Comparison of ENCODE assay signal across 11 mouse cellular contexts in the genomic region with DNA sequence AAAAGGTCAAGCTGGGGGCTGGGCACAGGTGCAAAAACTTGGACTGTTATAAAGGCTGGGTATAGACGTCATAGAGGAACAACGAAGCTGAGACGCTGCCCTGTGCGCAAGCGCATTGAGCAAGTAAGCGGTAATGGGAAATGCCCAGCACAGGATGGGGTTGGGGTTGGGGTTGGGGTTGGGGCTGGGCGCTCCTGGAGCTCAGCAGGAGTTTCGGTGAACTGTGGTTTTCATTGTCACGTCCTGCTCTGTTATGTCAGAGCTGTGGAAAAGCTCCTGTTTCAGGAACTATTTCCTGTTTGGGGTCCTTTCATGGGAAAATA.
A peak's percentile ranks its signal among the peaks of the same experiment; 100 is the strongest.
DNase-seq lines count a peak whose midpoint lies in the region; ATAC-seq and TF ChIP-seq lines count a peak whose summit lies in the region.
"Had no signal": no experiment of that assay in that cellular context is flagged by ENCODE, and none has a peak within 500 bp of the region (broad histone marks: within the 10 kb centered on the region; RNA-seq: fewer than 3 reads in every experiment).

No protein-coding gene starts in this region.

- WGBS in spleen, adult 2 months = 42% methylated on average over 9 of the region's 9 CpGs
- 67% methylated on average over 9 of the region's 9 CpGs for WGBS in intestine, embryonic 15.5 days
- 86% methylated on average over 9 of the region's 9 CpGs for WGBS in forebrain, embryonic 10.5 days

- H3K4me3 ChIP-seq in spleen, adult 2 months (ENCODE audit: extremely low read depth, insufficient read depth, insufficient read length) = no peak overlapping the region
- no peak overlapping the region for H3K4me3 ChIP-seq in intestine, embryonic 15.5 days (replicated peaks)
- H3K4me3 ChIP-seq in forebrain, embryonic 10.5 days = no peak overlapping the region
- H3K4me3 ChIP-seq: embryonic facial prominence, embryonic 12.5 days; neural tube, embryonic 12.5 days had no signal

- peak; percentile 27 to 38 for DNase-seq in spleen, adult 2 months (ENCODE audit: low read depth in 1 of 2, low spot score in 2 of 2)
- no peak for DNase-seq in spleen, postnatal 4 days (ENCODE audit: low spot score in 2 of 2)
- DNase-seq in forebrain, embryonic 10.5 days (ENCODE audit: extremely low spot score, low spot score) = no peak
- no peak for DNase-seq in cerebellum, postnatal 10 days
- no peak for DNase-seq in urinary bladder, postnatal 14 days (ENCODE audit: low spot score)
- DNase-seq: kidney, postnatal 4 days had no signal

- H3K27ac ChIP-seq in spleen, adult 2 months (ENCODE audit: insufficient read depth, low read length) = no peak overlapping the region
- H3K27ac ChIP-seq in intestine, embryonic 15.5 days = no peak overlapping the region
- no peak overlapping the region for H3K27ac ChIP-seq in forebrain, embryonic 10.5 days
- H3K27ac ChIP-seq: embryonic facial prominence, embryonic 12.5 days; neural tube, embryonic 12.5 days had no signal

- TF ChIP-seq CTCF in spleen, adult 2 months (IDR thresholded peaks at IDR 0.05; ENCODE audit: extremely low read depth, insufficient read depth, insufficient read length, insufficient replicate concordance) = no peak

- no peaks in the 10 kb centered on the region for H3K4me1 ChIP-seq in spleen, adult 2 months (ENCODE audit: control insufficient read depth, insufficient read depth, insufficient read length)
- H3K4me1 ChIP-seq in intestine, embryonic 15.5 days (replicated peaks) = 0 out of 2 replicates have a peak, but pooled peaks cover 2% of the 10 kb centered on the region
- peaks cover 23% of the 10 kb centered on the region for H3K4me1 ChIP-seq in forebrain, embryonic 10.5 days

- no peak overlapping the region for H3K4me2 ChIP-seq in intestine, embryonic 15.5 days (replicated peaks)
- H3K4me2 ChIP-seq: embryonic facial prominence, embryonic 12.5 days; lung, embryonic 14.5 days; neural tube, embryonic 12.5 days had no signal

- TF ChIP-seq POLR2A in spleen, adult 2 months (IDR thresholded peaks at IDR 0.05; ENCODE audit: low read depth, low read length) = no peak

- H3K9ac ChIP-seq in intestine, embryonic 15.5 days = no peak overlapping the region
- H3K9ac ChIP-seq: embryonic facial prominence, embryonic 12.5 days; lung, embryonic 14.5 days; neural tube, embryonic 12.5 days had no signal

- H3K36me3 ChIP-seq in spleen, adult 2 months (ENCODE audit: control insufficient read depth, insufficient read depth, low read length) = no peaks in the 10 kb centered on the region
- H3K36me3 ChIP-seq in intestine, embryonic 15.5 days = no peaks in the 10 kb centered on the region
- H3K36me3 ChIP-seq in forebrain, embryonic 10.5 days (replicated peaks) = no peaks in the 10 kb centered on the region
- H3K36me3 ChIP-seq: embryonic facial prominence, embryonic 12.5 days; neural tube, embryonic 12.5 days had no signal

- H3K9me3 ChIP-seq in intestine, embryonic 15.5 days = no peaks in the 10 kb centered on the region
- peaks cover 13% of the 10 kb centered on the region; the same call in 1 of the 2 replicates for H3K9me3 ChIP-seq in forebrain, embryonic 10.5 days

- peak; percentile 24; the same call in 1 of the 2 replicates for ATAC-seq in intestine, embryonic 15.5 days
- ATAC-seq in neutrophil, adult 5-6 weeks (ENCODE audit: extremely low read depth, insufficient number of reproducible peaks, low FRiP score, poor library complexity, severe bottlenecking) = 0 out of 2 replicates have a peak, but pooled peaks have one; percentile 16

- H3K27me3 ChIP-seq in spleen, adult 2 months (ENCODE audit: control insufficient read depth, insufficient read depth, low read length) = no peaks in the 10 kb centered on the region
- no peaks in the 10 kb centered on the region for H3K27me3 ChIP-seq in intestine, embryonic 15.5 days (replicated peaks)
- peaks cover 5% of the 10 kb centered on the region for H3K27me3 ChIP-seq in forebrain, embryonic 10.5 days (ENCODE audit: poor library complexity, severe bottlenecking)
- H3K27me3 ChIP-seq: embryonic facial prominence, embryonic 12.5 days; neural tube, embryonic 12.5 days had no signal

Comparison
In these comparisons a context has a peak if more than half of its experiments do, and no peak if none do; other contexts are left out.
1. DNase-seq: peak in spleen, adult 2 months (2 of 2); none in spleen, postnatal 4 days (0 of 2), forebrain, embryonic 10.5 days (single experiment), cerebellum, postnatal 10 days (0 of 2) and urinary bladder, postnatal 14 days (single experiment).